Mouse (Mus musculus) midbrain, embryonic 14.5 days (tissue): ENCODE results near the gene Gpx7. TPM values are rescaled to one million over a fixed set of nuclear protein-coding genes. Genes with fewer than 3 reads are reported as not detected.

Experiments used
- ATAC-seq: fragments of 200-750 bp; cut with Nextera tagmentation; 2 replicates; pipeline ENCODE4 v1.8.0; 2017; ENCODE audit warnings: moderate number of reproducible peaks, moderate library complexity; ENCODE audit not compliant: low FRiP score, low TSS enrichment
- DNase-seq: peaks from one replicate; pipeline ENCODE4 v3.0.0-alpha.2; 2015
- H3K27ac ChIP-seq: fragments of 300-500 bp; sonication (generic); replicated peaks from 2 replicates; pipeline ENCODE4 v1.5.1; 2014; ENCODE audit warnings: mild to moderate bottlenecking, low read depth, low read length, moderate library complexity
- H3K27me3 ChIP-seq: fragments of 300-500 bp; sonication (generic); 2 replicates; pipeline ENCODE4 v1.6.1; 2014; ENCODE audit warnings: low read length, control low read depth, mixed read lengths; ENCODE audit not compliant: control insufficient read depth, insufficient read depth
- H3K36me3 ChIP-seq: fragments of 300-500 bp; sonication (generic); 2 replicates; pipeline ENCODE4 v1.6.1; 2014; ENCODE audit warnings: low read length, control low read depth; ENCODE audit not compliant: control insufficient read depth, insufficient read depth
- H3K4me1 ChIP-seq: fragments of 300-500 bp; sonication (generic); 2 replicates; pipeline ENCODE4 v1.6.1; 2014; ENCODE audit warnings: mild to moderate bottlenecking, antibody characterized with exemption, low read length, control low read depth; ENCODE audit not compliant: control insufficient read depth, insufficient read depth
- H3K4me2 ChIP-seq: fragments of 300-500 bp; sonication (generic); 2 replicates; pipeline ENCODE4 v1.6.1; 2014; ENCODE audit warnings: mild to moderate bottlenecking, low read length, moderate library complexity
- H3K4me3 ChIP-seq: fragments of 300-500 bp; sonication (generic); replicated peaks from 2 replicates; pipeline ENCODE4 v1.5.1; 2014; ENCODE audit warnings: low read depth, low read length
- H3K9ac ChIP-seq: fragments of 300-500 bp; sonication (generic); replicated peaks from 2 replicates; pipeline ENCODE4 v1.6.1; 2014; ENCODE audit warnings: mild to moderate bottlenecking, low read length, moderate library complexity
- H3K9me3 ChIP-seq: fragments of 300-500 bp; sonication (generic); 2 replicates; pipeline ENCODE4 v1.6.1; 2016; ENCODE audit warnings: low read length, control low read depth, mixed read lengths; ENCODE audit not compliant: control insufficient read depth
- WGBS: fragments of 180-500 bp; shearing (Covaris S2); extraction: QIAGEN DNeasy Blood & Tissue Kit; methylation state at CpG from one replicate; pipeline ENCODE4 v1.1.7; 2014; 5-methylcytosine and 5-hydroxymethylcytosine counted together
- polyA plus RNA-seq: library from polyadenylated mRNA; unstranded; fragments of >200 nt; fragmentation: Nextera tagmentation; extraction: Ambion mirVana; gene quantifications from 2 replicates; pipeline ENCODE4 v1.2.1, GENCODE M21; 2014

Gene Gpx7
- polyA plus RNA-seq, 1 experiment from 2014 or later: 23.9 TPM

GRCm38 (mm10) chr4:108383183-108383714 lies 23.5 kb downstream of the Gpx7 start, which contains the start of gene Shisal2a:
Gene Shisal2a, minus strand, starts transcription at chr4:108383349.
- Histone ChIP-seq H3K4me2 (peak within 1 kb of the TSS; percentile 76), H3K27me3 (peaks cover 11% of the 10 kb centered on the region; the same call in 1 of the 2 replicates), H3K4me3 (peak within 1 kb of the TSS; percentile 49), H3K36me3 (no peaks in the 10 kb centered on the region), H3K4me1 (peaks cover 19% of the 10 kb centered on the region), H3K27ac (peak within 1 kb of the TSS; percentile 26; the same call in 1 of the 2 replicates), H3K9me3 (no peaks in the 10 kb centered on the region), H3K9ac (peak within 1 kb of the TSS; percentile 67)
- WGBS: 2% methylated on average over 55 of the region's 55 CpGs
- ATAC-seq: peak; percentile 46; the same call in 1 of the 2 replicates
- DNase-seq: peak; percentile 67

GRCm38 (mm10) chr4:108380146-108380545 lies 26.6 kb downstream of the Gpx7 start:
- WGBS: 32% methylated on average over 1 of the region's 1 CpGs

GRCm38 (mm10) chr4:108379476-108379875 lies 27.3 kb downstream of the Gpx7 start:
- Histone ChIP-seq H3K4me2 (no peak overlapping the region), H3K4me1 (peaks cover 11% of the 10 kb centered on the region), H3K9ac (no peak overlapping the region), H3K4me3 (no peak overlapping the region), H3K36me3 (no peaks in the 10 kb centered on the region), H3K27ac (no peak overlapping the region), H3K27me3 (peaks cover 11% of the 10 kb centered on the region; the same call in 1 of the 2 replicates), H3K9me3 (no peaks in the 10 kb centered on the region)
- WGBS: 86% methylated on average over 3 of the region's 3 CpGs
- ATAC-seq: no peak
- DNase-seq: no peak

More at GRCm38 (mm10) chr4:108380146-108380545, 26.6 kb downstream of the Gpx7 start:
- Histone ChIP-seq H3K9me3 (no peaks in the 10 kb centered on the region), H3K4me2 (no peak overlapping the region), H3K4me1 (peaks cover 11% of the 10 kb centered on the region), H3K9ac (no peak overlapping the region), H3K27ac (no peak overlapping the region), H3K4me3 (no peak overlapping the region), H3K36me3 (no peaks in the 10 kb centered on the region), H3K27me3 (peaks cover 11% of the 10 kb centered on the region; the same call in 1 of the 2 replicates)
- peak; percentile 30 for DNase-seq
- no peak for ATAC-seq

GRCm38 (mm10) chr4:108372166-108372565 lies 34.6 kb downstream of the Gpx7 start:
- H3K27me3 ChIP-seq: no peaks in the 10 kb centered on the region
- H3K4me3 ChIP-seq: no peak overlapping the region
- ATAC-seq (no peak), DNase-seq (no peak)
- WGBS: 81% methylated on average over 3 of the region's 3 CpGs
- no peaks in the 10 kb centered on the region for H3K4me1 ChIP-seq
- no peaks in the 10 kb centered on the region for H3K9me3 ChIP-seq
- no peak overlapping the region for H3K4me2 ChIP-seq
- H3K9ac ChIP-seq: no peak overlapping the region
- H3K36me3 ChIP-seq: no peaks in the 10 kb centered on the region
- no peak overlapping the region for H3K27ac ChIP-seq

- H3K27ac ChIP-seq: no peak overlapping the region
Observed at GRCm38 (mm10) chr4:108371421-108371820, 35.3 kb downstream of the Gpx7 start.

GRCm38 (mm10) chr4:108370409-108370808 lies 36.4 kb downstream of the Gpx7 start:
- ATAC-seq (no peak), DNase-seq (no peak)
- Histone ChIP-seq H3K4me3 (no peak overlapping the region), H3K4me1 (no peaks in the 10 kb centered on the region), H3K4me2 (no peak overlapping the region), H3K27ac (no peak overlapping the region), H3K36me3 (no peaks in the 10 kb centered on the region), H3K9me3 (no peaks in the 10 kb centered on the region), H3K9ac (no peak overlapping the region), H3K27me3 (no peaks in the 10 kb centered on the region)
- WGBS: 58% methylated on average over 4 of the region's 4 CpGs

More at GRCm38 (mm10) chr4:108371421-108371820, 35.3 kb downstream of the Gpx7 start:
- Histone ChIP-seq H3K36me3 (no peaks in the 10 kb centered on the region), H3K4me2 (no peak overlapping the region), H3K9me3 (no peaks in the 10 kb centered on the region), H3K27me3 (no peaks in the 10 kb centered on the region), H3K9ac (no peak overlapping the region), H3K4me3 (no peak overlapping the region), H3K4me1 (no peaks in the 10 kb centered on the region)
- DNase-seq (no peak), ATAC-seq (no peak)
- 89% methylated on average over 3 of the region's 3 CpGs for WGBS

- DNase-seq: no peak
- H3K27ac ChIP-seq: no peak overlapping the region
- 0 out of 2 replicates have a peak, but pooled peaks cover under 1% of the 10 kb centered on the region for H3K4me1 ChIP-seq
- H3K9me3 ChIP-seq: no peaks in the 10 kb centered on the region
- no peaks in the 10 kb centered on the region for H3K36me3 ChIP-seq
- WGBS: 27% methylated on average over 5 of the region's 5 CpGs
- no peaks in the 10 kb centered on the region for H3K27me3 ChIP-seq
- no peak overlapping the region for H3K4me3 ChIP-seq
- no peak overlapping the region for H3K9ac ChIP-seq
- ATAC-seq: no peak
- no peak overlapping the region for H3K4me2 ChIP-seq
Observed at GRCm38 (mm10) chr4:108369254-108369653, 37.5 kb downstream of the Gpx7 start.

GRCm38 (mm10) chr4:108364111-108364476 lies 42.7 kb downstream of the Gpx7 start:
- Histone ChIP-seq H3K27me3 (no peaks in the 10 kb centered on the region), H3K4me1 (peaks cover 48% of the 10 kb centered on the region), H3K27ac (0 out of 2 replicates have a peak overlapping the region, but pooled peaks have one; percentile 79), H3K9ac (no peak overlapping the region), H3K9me3 (no peaks in the 10 kb centered on the region), H3K36me3 (no peaks in the 10 kb centered on the region), H3K4me3 (no peak overlapping the region), H3K4me2 (no peak overlapping the region)
- no peak for DNase-seq
- no peak for ATAC-seq
- 15% methylated on average over 5 of the region's 5 CpGs for WGBS
